Mouse (Mus musculus): Measurements from ENCODE around the gene Pgp.

DNA sequence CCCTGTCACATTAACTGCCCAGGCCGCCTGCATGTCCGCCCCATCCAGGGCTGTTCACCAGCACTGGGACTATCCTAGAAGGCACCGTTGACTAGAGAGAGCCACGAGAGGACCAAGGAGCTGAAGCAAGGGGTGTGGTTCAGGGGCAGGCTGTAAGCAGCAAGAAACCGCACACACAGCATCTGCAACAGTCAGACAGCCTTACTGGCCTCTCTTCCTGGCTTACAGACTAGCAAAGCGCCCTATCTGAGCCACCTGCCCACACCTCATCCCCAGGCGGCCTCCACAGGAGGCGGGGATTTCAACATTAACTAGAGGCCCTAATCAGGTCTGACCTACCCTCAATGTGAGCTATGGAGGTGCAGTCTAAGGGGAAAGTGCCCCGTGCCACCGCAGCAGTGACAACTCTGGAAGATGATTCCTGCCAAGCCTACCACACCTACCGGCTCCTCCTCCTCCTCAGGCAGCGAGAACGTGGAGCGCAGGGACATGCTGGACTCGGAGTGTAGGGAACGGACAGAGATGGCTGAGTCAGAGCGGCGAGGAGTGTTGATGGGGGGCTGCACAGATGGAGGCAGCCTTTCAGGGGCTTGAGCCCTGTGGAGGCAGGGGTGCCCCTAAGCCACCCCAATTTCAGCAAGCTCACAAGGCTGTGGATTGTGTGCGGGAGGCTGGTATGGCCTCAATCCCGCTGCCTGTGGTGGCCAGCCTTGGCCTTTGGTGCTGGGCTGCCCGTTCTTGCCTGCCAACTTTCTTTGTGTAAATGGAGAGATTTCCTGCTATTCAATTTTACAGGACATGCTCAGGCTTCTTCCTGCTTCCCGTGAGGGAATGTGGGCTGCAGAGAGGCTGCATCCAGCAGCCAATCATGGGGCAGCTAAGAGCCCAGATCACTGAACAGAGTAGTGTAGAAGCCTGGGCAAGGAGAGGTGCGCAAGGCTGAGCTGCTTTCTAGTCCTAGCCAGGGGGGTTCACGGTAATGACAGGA is 44.4 kb downstream of the Pgp start:
- TF ChIP-seq CTCF (IDR thresholded peaks at IDR 0.05; ENCODE audit: low read depth, low read length) (no peak), TAL1 (conservative IDR thresholded peaks at IDR 0.05; ENCODE audit: low read depth, low read length) (no peak)
